Mouse (Mus musculus) neural tube, embryonic 11.5 days (tissue): ENCODE measurements around the gene Tns1. TPM values are rescaled to one million over a fixed set of nuclear protein-coding genes. Genes with fewer than 3 reads are reported as not detected.

Experiments
- ATAC-seq: fragments of 200-750 bp; cut with Nextera tagmentation; 2 replicates; pipeline ENCODE4 v1.8.0; 2017; ENCODE audit warnings: moderate number of reproducible peaks, mild to moderate bottlenecking, moderate TSS enrichment, moderate library complexity; ENCODE audit not compliant: insufficient read depth, low FRiP score, low TSS enrichment
- DNase-seq: peaks from one replicate; pipeline ENCODE4 v3.0.0-alpha.2; 2015; ENCODE audit warnings: low spot score
- H3K27ac ChIP-seq: fragments of 300-500 bp; sonication (generic); 2 replicates; pipeline ENCODE4 v1.5.1; 2014; ENCODE audit warnings: low read depth, mild to moderate bottlenecking, low read length
- H3K27me3 ChIP-seq: fragments of 300-500 bp; sonication (generic); 2 replicates; pipeline ENCODE4 v1.6.1; 2014; ENCODE audit warnings: mild to moderate bottlenecking, low read length, mixed read lengths; ENCODE audit not compliant: control insufficient read depth, insufficient read depth
- H3K36me3 ChIP-seq: fragments of 300-500 bp; sonication (generic); 2 replicates; pipeline ENCODE4 v1.6.1; 2014; ENCODE audit warnings: mild to moderate bottlenecking, low read length, moderate library complexity, mixed read lengths; ENCODE audit not compliant: control insufficient read depth, insufficient read depth
- H3K4me1 ChIP-seq: fragments of 300-500 bp; sonication (generic); 2 replicates; pipeline ENCODE4 v1.6.1; 2014; ENCODE audit warnings: low read length, mixed read lengths; ENCODE audit not compliant: control insufficient read depth, insufficient read depth
- H3K4me2 ChIP-seq: fragments of 300-500 bp; sonication (generic); 2 replicates; pipeline ENCODE4 v1.6.1; 2014; ENCODE audit warnings: low read depth, mild to moderate bottlenecking, moderate library complexity
- H3K4me3 ChIP-seq: fragments of 300-500 bp; sonication (generic); 2 replicates; pipeline ENCODE4 v1.5.1; 2014; ENCODE audit warnings: low read depth, low read length
- H3K9ac ChIP-seq: fragments of 300-500 bp; sonication (generic); 2 replicates; pipeline ENCODE4 v1.6.1; 2014; ENCODE audit warnings: mild to moderate bottlenecking, low read length
- H3K9me3 ChIP-seq: fragments of 300-500 bp; sonication (generic); 2 replicates; pipeline ENCODE4 v1.6.1; 2016; ENCODE audit warnings: low read length; ENCODE audit not compliant: control insufficient read depth
- WGBS: fragments of 180-500 bp; shearing (Covaris S2); extraction: QIAGEN DNeasy Blood & Tissue Kit; methylation state at CpG from one replicate; pipeline ENCODE4 v1.1.7; 2014; 5-methylcytosine and 5-hydroxymethylcytosine counted together
- polyA plus RNA-seq: library from polyadenylated mRNA; unstranded; fragments of >200 nt; fragmentation: Nextera tagmentation; extraction: Ambion mirVana; gene quantifications from 2 replicates; pipeline ENCODE4 v1.2.1, GENCODE M21; 2014

Gene Tns1
- polyA plus RNA-seq, 1 experiment from 2014 or later, result 17.9 TPM

- Histone ChIP-seq H3K4me2 (no peak overlapping the region), H3K9me3 (no peaks in the 10 kb centered on the region), H3K36me3 (no peaks in the 10 kb centered on the region), H3K27ac (no peak overlapping the region), H3K27me3 (no peaks in the 10 kb centered on the region), H3K9ac (no peak overlapping the region), H3K4me3 (no peak overlapping the region), H3K4me1 (peaks cover 16% of the 10 kb centered on the region)
- ATAC-seq (no peak), DNase-seq (peak; percentile 28)
- 61% methylated on average over 3 of the region's 3 CpGs for WGBS
These were observed 81.4 kb downstream of the Tns1 start for GRCm38 (mm10) chr1:74042711-74043467.

DNA sequence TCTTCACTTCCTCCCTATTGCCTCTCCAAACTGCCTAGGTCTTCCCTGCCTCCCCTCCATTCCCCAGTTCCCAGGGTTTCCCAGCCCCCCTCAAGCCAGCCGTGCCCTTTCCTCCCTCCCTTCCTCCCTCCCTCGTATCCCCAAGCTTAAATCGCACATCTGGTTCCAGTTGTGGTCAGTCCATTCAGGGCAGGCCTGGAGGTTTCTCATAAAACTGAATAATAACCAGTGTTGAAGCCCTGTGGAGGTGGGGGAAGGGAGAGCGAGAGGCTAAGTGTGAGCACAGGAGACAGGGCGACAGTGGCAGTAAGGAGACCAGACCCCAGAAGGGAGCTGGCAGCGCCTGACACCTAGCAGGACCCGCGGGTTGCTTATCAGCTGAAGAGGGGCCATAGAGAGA, 82.6 kb downstream of the Tns1 start:
- 40% methylated on average over 8 of the region's 8 CpGs for WGBS
- Histone ChIP-seq H3K36me3 (no peaks in the 10 kb centered on the region), H3K4me2 (0 out of 2 replicates have a peak overlapping the region, but pooled peaks have one; percentile 12), H3K27me3 (peaks cover 2% of the 10 kb centered on the region; the same call in 1 of the 2 replicates), H3K4me3 (no peak overlapping the region), H3K27ac (peak overlapping the region; percentile 44; the same call in 1 of the 2 replicates), H3K9ac (no peak overlapping the region), H3K9me3 (no peaks in the 10 kb centered on the region), H3K4me1 (peaks cover 21% of the 10 kb centered on the region)
- ATAC-seq (no peak), DNase-seq (peak; percentile 45)

GRCm38 (mm10) chr1:74041178-74041577, 83.1 kb downstream of the Tns1 start:
- H3K27ac ChIP-seq, result peak overlapping the region; percentile 44; the same call in 1 of the 2 replicates
- ATAC-seq (no peak), DNase-seq (no peak)
- peaks cover 2% of the 10 kb centered on the region; the same call in 1 of the 2 replicates for H3K27me3 ChIP-seq
- H3K9ac ChIP-seq, result no peak overlapping the region
- no peak overlapping the region for H3K4me2 ChIP-seq
- no peaks in the 10 kb centered on the region for H3K9me3 ChIP-seq
- peaks cover 25% of the 10 kb centered on the region for H3K4me1 ChIP-seq
- H3K36me3 ChIP-seq, result no peaks in the 10 kb centered on the region
- no peak overlapping the region for H3K4me3 ChIP-seq
- WGBS, result 76% methylated on average over 7 of the region's 7 CpGs

DNA sequence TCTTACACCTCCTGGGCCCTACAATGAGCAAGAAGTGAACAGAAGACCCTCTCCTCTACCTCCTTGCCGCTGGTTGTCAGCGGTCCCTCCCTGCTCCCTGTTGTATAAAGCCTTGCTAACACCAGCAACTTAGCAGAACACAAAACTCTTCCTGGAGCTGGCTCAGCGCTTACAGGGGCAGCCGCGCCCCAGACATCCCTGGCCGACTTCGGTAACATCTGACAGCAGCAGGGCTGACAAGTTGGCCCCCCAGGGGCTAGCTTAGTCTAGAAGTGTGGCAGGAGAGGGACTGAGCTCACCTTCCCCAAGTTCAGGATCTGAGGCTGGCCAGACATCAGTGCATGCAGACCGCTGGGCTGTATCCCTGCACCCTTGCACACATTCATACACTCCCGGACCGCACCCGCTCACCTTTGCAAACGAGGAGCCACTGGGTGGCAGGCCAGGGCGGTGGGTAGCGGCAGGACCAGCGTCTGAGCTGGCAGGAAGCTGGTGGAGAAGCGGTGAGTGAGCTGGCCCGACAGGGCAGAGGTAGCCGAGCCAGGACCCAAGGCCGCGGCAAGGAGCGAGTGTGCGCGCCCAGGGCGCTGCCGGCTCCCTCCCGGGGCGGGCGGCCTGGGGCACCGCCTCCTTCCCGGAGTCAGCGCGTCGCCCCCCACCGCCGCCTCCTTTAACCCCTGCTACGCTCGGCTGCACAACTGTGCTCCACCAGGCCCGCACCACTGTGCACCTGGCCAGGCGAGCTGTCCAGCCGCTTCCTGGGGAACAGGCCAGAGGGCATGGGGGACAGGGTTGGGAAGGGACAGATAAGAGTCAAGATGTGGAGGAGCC, 87.5 kb downstream of the Tns1 start:
- H3K9ac ChIP-seq, result 0 out of 2 replicates have a peak overlapping the region, but pooled peaks have one; percentile 7
- DNase-seq, result no peak
- peak overlapping the region; percentile 42 for H3K4me2 ChIP-seq
- H3K27me3 ChIP-seq, result peaks cover 2% of the 10 kb centered on the region; the same call in 1 of the 2 replicates
- no peaks in the 10 kb centered on the region for H3K9me3 ChIP-seq
- no peak for ATAC-seq
- H3K4me1 ChIP-seq, result peaks cover 9% of the 10 kb centered on the region
- WGBS, result 3% methylated on average over 40 of the region's 40 CpGs
- H3K27ac ChIP-seq, result no peak overlapping the region
- no peaks in the 10 kb centered on the region for H3K36me3 ChIP-seq
- H3K4me3 ChIP-seq, result peak overlapping the region; percentile 11; the same call in 1 of the 2 replicates

- no peaks in the 10 kb centered on the region for H3K9me3 ChIP-seq
- no peak for ATAC-seq
- 49% methylated on average over 3 of the region's 3 CpGs for WGBS
- H3K4me2 ChIP-seq, result no peak overlapping the region
- peaks cover 15% of the 10 kb centered on the region for H3K4me1 ChIP-seq
- no peak overlapping the region for H3K4me3 ChIP-seq
- no peak for DNase-seq
- H3K27ac ChIP-seq, result no peak overlapping the region
- peaks cover 2% of the 10 kb centered on the region; the same call in 1 of the 2 replicates for H3K27me3 ChIP-seq
- no peaks in the 10 kb centered on the region for H3K36me3 ChIP-seq
- H3K9ac ChIP-seq, result no peak overlapping the region
These were observed 88.2 kb downstream of the Tns1 start for GRCm38 (mm10) chr1:74035912-74036489.

DNA sequence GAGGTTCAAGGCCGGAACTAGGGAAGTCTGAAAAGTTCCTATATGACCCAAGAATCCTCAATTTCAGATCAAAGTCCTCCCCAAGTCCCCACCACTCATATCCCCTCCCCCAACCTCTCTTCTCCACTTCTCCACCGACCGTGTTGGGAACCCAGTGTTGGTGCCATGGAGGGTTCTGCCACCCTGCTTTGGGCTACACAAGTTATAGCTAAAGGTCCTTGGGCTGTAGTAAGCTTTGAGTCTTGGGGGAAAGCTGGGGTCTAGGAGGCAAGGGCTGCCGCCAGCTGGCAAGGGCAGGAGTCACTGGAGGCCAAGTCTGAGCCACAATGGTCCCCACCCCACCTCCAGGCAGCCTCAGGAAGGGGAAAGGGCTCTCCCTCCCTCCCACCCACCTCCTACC, 88.8 kb downstream of the Tns1 start:
- Histone ChIP-seq H3K27ac (no peak overlapping the region), H3K4me2 (no peak overlapping the region), H3K9ac (no peak overlapping the region), H3K27me3 (peaks cover 2% of the 10 kb centered on the region; the same call in 1 of the 2 replicates), H3K4me1 (peaks cover 19% of the 10 kb centered on the region), H3K4me3 (no peak overlapping the region), H3K36me3 (no peaks in the 10 kb centered on the region), H3K9me3 (no peaks in the 10 kb centered on the region)
- DNase-seq (no peak), ATAC-seq (no peak)
- WGBS, result 59% methylated on average over 4 of the region's 4 CpGs

DNA sequence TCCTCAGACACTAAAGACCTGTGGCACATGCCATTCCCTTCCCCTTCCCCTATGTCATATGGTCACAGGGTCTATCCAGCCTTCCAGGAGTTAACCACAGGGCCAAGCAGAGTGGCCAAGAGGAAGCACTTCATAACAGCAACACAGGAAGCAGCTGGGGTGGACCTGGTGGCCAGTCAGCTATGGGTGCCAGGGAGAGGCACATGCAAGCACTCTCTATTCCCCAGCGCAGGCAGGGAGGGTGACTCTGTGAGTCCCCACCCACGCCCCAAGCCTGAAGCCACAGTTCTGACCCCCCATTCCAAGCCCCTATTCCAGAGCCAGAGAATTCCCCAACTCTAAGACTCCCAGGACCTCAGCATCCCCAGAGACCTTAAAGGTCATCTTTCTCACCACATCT, 89.5 kb downstream of the Tns1 start:
- whole genome bisulfite sequencing, result 92% methylated on average over 2 of the region's 2 CpGs

GRCm38 (mm10) chr1:74034211-74034610, 90.0 kb downstream of the Tns1 start:
- Histone ChIP-seq H3K4me1 (peaks cover 19% of the 10 kb centered on the region), H3K4me3 (no peak overlapping the region), H3K9me3 (no peaks in the 10 kb centered on the region), H3K9ac (no peak overlapping the region), H3K27ac (no peak overlapping the region), H3K4me2 (no peak overlapping the region), H3K27me3 (peaks cover 2% of the 10 kb centered on the region; the same call in 1 of the 2 replicates), H3K36me3 (no peaks in the 10 kb centered on the region)
- no peak for DNase-seq
- ATAC-seq, result no peak

More for the DNA sequence above, 89.5 kb downstream of the Tns1 start:
- Histone ChIP-seq H3K9ac (no peak overlapping the region), H3K4me2 (no peak overlapping the region), H3K9me3 (no peaks in the 10 kb centered on the region), H3K27ac (no peak overlapping the region), H3K4me1 (peaks cover 19% of the 10 kb centered on the region), H3K4me3 (no peak overlapping the region), H3K27me3 (peaks cover 2% of the 10 kb centered on the region; the same call in 1 of the 2 replicates), H3K36me3 (no peaks in the 10 kb centered on the region)
- DNase-seq (no peak), ATAC-seq (no peak)
